Mouse (Mus musculus): ENCODE results near the gene Gm49661. TPM values are rescaled to one million over a fixed set of nuclear protein-coding genes. Genes with fewer than 3 reads are reported as not detected.

Gene Gm49661
- total and polyA plus RNA-seq, 3 experiments: not detected

DNA sequence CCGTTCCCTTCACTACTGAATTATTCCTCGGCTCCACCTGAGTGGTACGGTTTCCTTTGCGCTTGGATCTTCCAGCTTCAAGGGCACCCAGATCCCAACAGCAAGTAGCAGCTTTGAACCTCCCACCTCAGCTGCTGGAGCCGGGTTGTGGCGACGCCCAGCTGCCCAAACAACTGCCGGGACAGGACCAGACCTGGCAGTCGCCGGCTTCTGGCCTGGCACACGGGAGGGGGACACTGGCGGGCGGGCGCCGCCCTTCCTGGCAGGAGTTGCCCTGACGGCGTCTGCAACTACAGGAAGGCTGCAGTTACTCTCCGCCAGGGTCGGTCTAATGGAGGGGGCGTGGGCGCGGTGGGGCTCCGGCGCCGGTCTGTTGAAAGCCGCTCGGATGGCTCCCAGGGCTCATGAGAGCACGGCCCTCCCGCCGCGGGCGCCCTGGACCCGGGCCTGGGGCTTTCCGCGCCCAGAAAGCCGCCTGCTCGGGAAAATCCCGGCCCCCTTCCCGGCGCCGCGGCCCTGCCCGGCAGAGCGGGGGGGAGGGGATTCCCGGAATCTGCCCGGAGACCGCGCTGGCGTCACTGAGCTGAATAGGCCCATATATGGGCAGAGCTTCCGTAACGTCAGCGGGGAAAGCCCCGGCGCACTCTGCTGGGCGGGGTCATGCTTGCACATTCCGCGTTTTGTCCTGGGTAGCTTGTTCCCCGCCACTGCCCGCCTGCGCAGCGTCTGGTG lies 7.0 kb upstream of the Gm49661 start:
- Histone ChIP-seq H3K36me3 (replicated peaks) (peaks cover 31% of the 10 kb centered on the region), H3K4me1 (ENCODE audit: insufficient read depth, low read depth, low read length) (peaks cover 84% of the 10 kb centered on the region), H3K9me3 (replicated peaks) (no peaks in the 10 kb centered on the region), H3K4me3 (ENCODE audit: low read depth, low read length) (peak overlapping the region; percentile 87), H3K27me3 (ENCODE audit: insufficient read depth, low read length) (no peaks in the 10 kb centered on the region)
- peak; percentile 64 for ATAC-seq (ENCODE audit: extremely low read depth, insufficient number of reproducible peaks, low FRiP score, poor library complexity, severe bottlenecking)
- TF ChIP-seq CTCF (IDR thresholded peaks at IDR 0.05; ENCODE audit: low read depth, low read length): no peak
- 0 out of 2 replicates have a peak, but pooled peaks have one; percentile 58 for TF ChIP-seq POLR2AphosphoS5 (IDR thresholded peaks at IDR 0.05; ENCODE audit: insufficient replicate concordance, low read depth, low read length)
- TF ChIP-seq GATA2 (IDR thresholded peaks at IDR 0.05; ENCODE audit: borderline replicate concordance, low read depth, low read length): no peak
- TF ChIP-seq GATA1 (IDR thresholded peaks at IDR 0.05; ENCODE audit: borderline replicate concordance, low read length): no peak
- DNase-seq (ENCODE audit: low spot score): peak; percentile 84

DNA sequence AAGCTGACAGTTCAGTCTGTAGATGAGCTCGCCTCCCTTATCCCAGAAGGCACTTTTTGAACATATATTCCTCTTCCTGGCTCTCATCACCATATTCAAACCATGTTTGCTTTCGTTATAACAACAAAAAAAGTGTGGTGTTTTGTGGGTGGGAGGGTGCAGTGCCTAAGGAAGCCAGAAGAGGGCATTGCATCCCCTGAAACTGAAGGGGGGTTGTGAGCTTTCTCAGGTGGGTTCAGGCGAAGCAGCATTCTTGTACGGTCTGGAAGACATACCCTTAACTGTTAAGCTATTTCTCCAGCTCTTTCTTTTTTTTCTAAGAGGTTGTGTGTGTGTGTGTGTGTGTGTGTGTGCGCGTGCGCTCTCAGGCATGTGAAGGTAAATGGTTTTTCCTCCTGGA lies 6.2 kb upstream of the Gm49661 start:
- DNase-seq (ENCODE audit: low spot score) (peak; percentile 34), ATAC-seq (ENCODE audit: extremely low read depth, insufficient number of reproducible peaks, low FRiP score, poor library complexity, severe bottlenecking) (no peak)
- Histone ChIP-seq H3K9me3 (replicated peaks) (no peaks in the 10 kb centered on the region), H3K27me3 (ENCODE audit: insufficient read depth, low read length) (no peaks in the 10 kb centered on the region), H3K4me1 (ENCODE audit: insufficient read depth, low read depth, low read length) (peaks cover 84% of the 10 kb centered on the region), H3K4me3 (ENCODE audit: low read depth, low read length) (peak overlapping the region; percentile 87; the same call in 1 of the 2 replicates), H3K36me3 (replicated peaks) (peaks cover 39% of the 10 kb centered on the region)
- TF ChIP-seq CTCF (IDR thresholded peaks at IDR 0.05; ENCODE audit: low read depth, low read length): peak; percentile 93
- no peak for TF ChIP-seq GATA2 (IDR thresholded peaks at IDR 0.05; ENCODE audit: borderline replicate concordance, low read depth, low read length)

DNA sequence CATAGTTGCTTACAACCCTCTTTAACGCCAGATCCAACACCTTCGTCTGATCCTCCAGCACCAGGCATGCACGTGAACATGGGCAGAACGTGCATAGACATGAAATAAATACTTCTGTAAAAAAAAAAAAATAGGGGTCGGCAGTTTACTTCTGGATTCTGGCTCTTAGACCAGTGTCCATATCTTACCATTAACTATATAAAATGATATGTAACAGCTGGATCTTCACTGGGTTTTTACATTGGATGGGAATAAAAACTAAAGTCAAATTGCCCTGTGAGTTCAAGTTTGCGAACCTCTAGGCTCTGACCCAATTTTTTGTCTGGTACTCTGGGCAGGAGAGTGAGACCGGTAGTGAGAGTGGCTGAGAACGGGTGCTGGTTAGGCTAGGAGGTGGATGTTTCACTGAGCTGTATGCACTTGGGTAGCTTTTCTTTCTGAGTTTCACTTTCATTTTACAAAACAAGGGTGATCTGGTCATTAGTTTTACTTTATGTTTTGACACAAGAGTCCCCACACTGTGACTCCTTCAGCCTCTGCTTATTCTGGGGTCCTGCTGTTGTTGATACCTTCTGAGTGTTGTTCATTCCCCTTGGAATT lies 5.4 kb upstream of the Gm49661 start:
- no peak for TF ChIP-seq TAL1 (conservative IDR thresholded peaks at IDR 0.05; ENCODE audit: low read depth, low read length)
- TF ChIP-seq GATA2 (IDR thresholded peaks at IDR 0.05; ENCODE audit: borderline replicate concordance, low read depth, low read length): no peak
- no peak for TF ChIP-seq CTCF (IDR thresholded peaks at IDR 0.05; ENCODE audit: low read depth, low read length)
- no peak; the same call in 1 of the 2 replicates for TF ChIP-seq POLR2AphosphoS5 (IDR thresholded peaks at IDR 0.05; ENCODE audit: insufficient replicate concordance, low read depth, low read length)
- TF ChIP-seq GATA1 (IDR thresholded peaks at IDR 0.05; ENCODE audit: borderline replicate concordance, low read length): no peak
- DNase-seq (ENCODE audit: low spot score): peak; percentile 12
- H3K4me1 ChIP-seq (ENCODE audit: insufficient read depth, low read depth, low read length): peaks cover 84% of the 10 kb centered on the region
- peaks cover 42% of the 10 kb centered on the region for H3K36me3 ChIP-seq (replicated peaks)
- H3K4me3 ChIP-seq (ENCODE audit: low read depth, low read length): peak overlapping the region; percentile 44; the same call in 1 of the 2 replicates
- no peaks in the 10 kb centered on the region for H3K9me3 ChIP-seq (replicated peaks)
- H3K27me3 ChIP-seq (ENCODE audit: insufficient read depth, low read length): no peaks in the 10 kb centered on the region
- no peak for ATAC-seq (ENCODE audit: extremely low read depth, insufficient number of reproducible peaks, low FRiP score, poor library complexity, severe bottlenecking)

DNA sequence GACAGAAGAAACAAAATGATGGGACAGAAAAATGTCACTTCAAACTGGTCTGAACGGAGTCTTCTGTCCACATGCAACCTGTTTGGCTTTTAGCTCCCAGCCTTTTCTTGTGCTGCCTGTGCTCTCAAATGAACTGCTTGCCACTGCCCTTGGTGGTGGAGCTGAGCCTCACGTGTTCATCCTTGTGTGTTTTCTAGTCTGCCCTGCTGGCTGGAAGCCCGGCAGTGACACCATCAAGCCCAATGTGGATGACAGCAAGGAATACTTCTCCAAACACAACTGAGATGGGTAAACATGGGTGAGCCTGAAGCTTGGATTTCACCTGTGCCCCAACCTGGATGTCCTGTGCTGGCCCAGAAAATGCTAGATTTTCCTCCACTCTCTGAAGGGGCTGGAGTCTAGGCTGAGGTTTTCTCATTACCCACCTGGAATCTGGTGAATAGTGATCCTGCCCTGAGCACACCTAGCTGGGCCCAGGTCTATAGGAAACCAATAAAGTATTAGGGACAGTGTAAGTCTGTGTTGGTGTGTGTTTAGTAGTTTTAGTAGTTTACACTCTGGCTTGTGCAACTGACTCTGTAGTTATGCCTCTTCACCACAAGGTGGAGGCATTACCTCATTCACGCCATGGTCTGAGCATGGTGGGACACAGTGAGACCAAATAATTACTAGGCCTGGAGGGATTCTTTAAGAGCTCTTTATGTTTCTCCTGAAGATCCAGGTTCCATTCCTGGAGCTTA lies 4.7 kb upstream of the Gm49661 start:
- H3K36me3 ChIP-seq (replicated peaks): peaks cover 42% of the 10 kb centered on the region
- no peaks in the 10 kb centered on the region for H3K9me3 ChIP-seq (replicated peaks)
- no peak for ATAC-seq (ENCODE audit: extremely low read depth, insufficient number of reproducible peaks, low FRiP score, poor library complexity, severe bottlenecking)
- DNase-seq (ENCODE audit: low spot score): peak; percentile 20
- peak; percentile 77 for TF ChIP-seq CTCF (IDR thresholded peaks at IDR 0.05; ENCODE audit: low read depth, low read length)
- TF ChIP-seq TAL1 (conservative IDR thresholded peaks at IDR 0.05; ENCODE audit: low read depth, low read length): no peak
- H3K4me1 ChIP-seq (ENCODE audit: insufficient read depth, low read depth, low read length): peaks cover 82% of the 10 kb centered on the region
- peak overlapping the region; percentile 34; the same call in 1 of the 2 replicates for H3K4me3 ChIP-seq (ENCODE audit: low read depth, low read length)
- H3K27me3 ChIP-seq (ENCODE audit: insufficient read depth, low read length): no peaks in the 10 kb centered on the region

DNA sequence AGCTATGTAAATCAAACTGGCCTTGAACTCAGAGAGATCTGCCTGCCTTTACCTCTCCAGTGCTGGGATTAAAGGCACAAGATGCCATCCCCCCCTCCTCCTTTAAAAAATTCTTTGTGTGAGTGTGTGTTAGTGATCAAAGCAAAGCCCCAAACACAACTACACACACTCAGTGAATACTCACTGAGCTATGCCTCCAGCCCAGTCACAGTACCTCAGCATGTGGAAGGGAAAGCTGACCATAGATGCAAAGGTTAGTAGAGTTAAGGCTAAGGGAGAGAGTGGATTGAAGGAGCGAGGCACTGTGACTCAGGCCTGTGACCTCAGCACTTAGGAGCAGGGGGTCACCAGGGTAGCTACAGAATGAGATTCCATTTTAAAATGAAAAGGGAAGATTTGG lies 3.8 kb upstream of the Gm49661 start:
- no peak overlapping the region for H3K4me3 ChIP-seq (ENCODE audit: low read depth, low read length)

DNA sequence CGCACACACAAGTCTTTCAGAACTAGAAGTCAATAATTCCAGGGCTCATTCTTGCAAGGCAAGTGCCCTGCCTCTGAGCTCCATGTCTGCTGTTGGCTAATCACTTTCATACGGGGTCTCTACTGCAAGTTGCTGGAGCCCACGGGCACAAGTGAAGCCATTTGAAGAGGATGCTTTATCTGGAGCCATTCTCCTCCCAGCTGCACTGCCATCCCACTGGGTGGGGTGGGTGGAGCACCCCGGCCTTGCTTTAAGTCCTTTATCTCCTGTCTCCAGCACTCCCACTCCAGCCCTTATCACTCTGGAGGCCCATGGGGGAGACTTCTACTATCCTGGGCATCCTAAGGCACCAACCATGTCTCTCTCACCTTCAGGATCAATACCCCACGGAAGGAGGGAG lies 1.7 kb upstream of the Gm49661 start:
- H3K4me1 ChIP-seq (ENCODE audit: insufficient read depth, low read depth, low read length): peaks cover 89% of the 10 kb centered on the region
- peak; percentile 72 for ATAC-seq (ENCODE audit: extremely low read depth, insufficient number of reproducible peaks, low FRiP score, poor library complexity, severe bottlenecking)
- H3K9me3 ChIP-seq (replicated peaks): no peaks in the 10 kb centered on the region
- no peaks in the 10 kb centered on the region for H3K27me3 ChIP-seq (ENCODE audit: insufficient read depth, low read length)
- H3K36me3 ChIP-seq (replicated peaks): peaks cover 49% of the 10 kb centered on the region
- peak; percentile 86 for TF ChIP-seq TAL1 (conservative IDR thresholded peaks at IDR 0.05; ENCODE audit: low read depth, low read length)
- TF ChIP-seq GATA2 (IDR thresholded peaks at IDR 0.05; ENCODE audit: borderline replicate concordance, low read depth, low read length): no peak
- peak; percentile 79 for DNase-seq (ENCODE audit: low spot score)
- H3K4me3 ChIP-seq (ENCODE audit: low read depth, low read length): peak overlapping the region; percentile 78

More for the DNA sequence above, 3.8 kb upstream of the Gm49661 start:
- Histone ChIP-seq H3K27me3 (ENCODE audit: insufficient read depth, low read length) (no peaks in the 10 kb centered on the region), H3K36me3 (replicated peaks) (peaks cover 42% of the 10 kb centered on the region), H3K4me1 (ENCODE audit: insufficient read depth, low read depth, low read length) (peaks cover 82% of the 10 kb centered on the region), H3K9me3 (replicated peaks) (no peaks in the 10 kb centered on the region)
- TF ChIP-seq TAL1 (conservative IDR thresholded peaks at IDR 0.05; ENCODE audit: low read depth, low read length) (no peak), CTCF (IDR thresholded peaks at IDR 0.05; ENCODE audit: low read depth, low read length) (no peak), POLR2AphosphoS5 (IDR thresholded peaks at IDR 0.05; ENCODE audit: insufficient replicate concordance, low read depth, low read length) (no peak), GATA1 (IDR thresholded peaks at IDR 0.05; ENCODE audit: borderline replicate concordance, low read length) (no peak), GATA2 (IDR thresholded peaks at IDR 0.05; ENCODE audit: borderline replicate concordance, low read depth, low read length) (no peak)
- DNase-seq (ENCODE audit: low spot score) (no peak), ATAC-seq (ENCODE audit: extremely low read depth, insufficient number of reproducible peaks, low FRiP score, poor library complexity, severe bottlenecking) (no peak)

Data from G1E (cell line).